ENCODE assay signal across 9 mouse cellular contexts in the genomic region with DNA sequence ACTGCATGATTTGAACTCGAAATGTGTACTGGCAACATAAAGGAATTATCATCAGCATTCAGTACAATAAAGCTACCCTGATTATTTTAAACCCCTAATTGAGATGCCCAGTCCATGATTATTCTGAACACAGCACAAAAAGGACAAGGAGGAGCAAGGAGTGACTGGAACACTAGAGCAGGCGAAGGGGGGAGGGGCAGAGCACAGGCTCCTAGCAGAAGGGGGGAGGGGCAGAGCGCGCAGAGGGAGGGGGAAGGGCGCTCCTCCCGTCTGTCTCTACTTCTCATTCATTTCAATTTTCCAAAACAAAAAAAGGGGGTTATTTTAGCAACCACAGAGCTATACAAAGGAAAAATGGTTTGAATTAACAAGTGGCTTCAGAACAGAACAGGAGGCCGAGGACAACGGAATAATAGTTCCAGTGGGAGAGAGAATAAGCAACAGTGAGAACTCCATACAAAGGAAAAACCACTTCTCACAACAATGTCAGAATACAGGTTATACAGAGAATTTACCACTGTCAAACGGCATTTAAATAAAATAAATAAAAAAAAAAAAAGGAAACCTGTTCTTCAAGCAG.
DNase-seq lines count a peak whose midpoint lies in the region; ATAC-seq and TF ChIP-seq lines count a peak whose summit lies in the region.
"Had no signal": no experiment of that assay in that cellular context is flagged by ENCODE, and none has a peak within 500 bp of the region (broad histone marks: within the 10 kb centered on the region; RNA-seq: fewer than 3 reads in every experiment).

No protein-coding gene starts in this region.

- no peaks in the 10 kb centered on the region for H3K27me3 ChIP-seq in forebrain, embryonic 10.5 days (ENCODE audit: poor library complexity, severe bottlenecking)
- no peaks in the 10 kb centered on the region for H3K27me3 ChIP-seq in limb, embryonic 12.5 days
- no peaks in the 10 kb centered on the region for H3K27me3 ChIP-seq in stomach, postnatal 0 days (ENCODE audit: control insufficient read depth, insufficient read depth, low read length)
- H3K27me3 ChIP-seq in thymus, adult 2 months (ENCODE audit: control insufficient read depth, insufficient read depth, low read length) = no peaks in the 10 kb centered on the region
- H3K27me3 ChIP-seq: heart, embryonic 15.5 days had no signal

- H3K4me1 ChIP-seq in forebrain, embryonic 10.5 days = peaks cover 16% of the 10 kb centered on the region
- H3K4me1 ChIP-seq in limb, embryonic 12.5 days (replicated peaks) = 0 out of 2 replicates have a peak, but pooled peaks cover 3% of the 10 kb centered on the region
- H3K4me1 ChIP-seq in stomach, postnatal 0 days (replicated peaks; ENCODE audit: control insufficient read depth, insufficient read depth) = no peaks in the 10 kb centered on the region
- no peaks in the 10 kb centered on the region for H3K4me1 ChIP-seq in thymus, adult 2 months (replicated peaks; ENCODE audit: control insufficient read depth, insufficient read depth, low read length)
- H3K4me1 ChIP-seq: heart, embryonic 15.5 days had no signal

- no peak for TF ChIP-seq POLR2A in thymus, adult 2 months (IDR thresholded peaks at IDR 0.05; ENCODE audit: control insufficient read depth, extremely low read depth, insufficient read depth, low read length, poor library complexity)

- WGBS in forebrain, embryonic 10.5 days = 25% methylated on average over 9 of the region's 9 CpGs
- 23% methylated on average over 9 of the region's 9 CpGs for WGBS in limb, embryonic 12.5 days
- 36% methylated on average over 9 of the region's 9 CpGs for WGBS in stomach, postnatal 0 days
- 83% methylated on average over 9 of the region's 9 CpGs for WGBS in thymus, adult 2 months

- peak; percentile 64 for DNase-seq in right cerebral cortex, postnatal 14 days
- no peak for DNase-seq in right cerebral cortex, adult 18-20 months
- peak; percentile 57 for DNase-seq in forebrain, embryonic 10.5 days (ENCODE audit: extremely low spot score, low spot score)
- peak; percentile 27 for DNase-seq in stomach, postnatal 0 days (ENCODE audit: low spot score)
- no peak for DNase-seq in gastrocnemius, adult 18-20 months (ENCODE audit: low spot score)
- no peak for DNase-seq in thymus, adult 2 months
- DNase-seq: cerebellum, adult 11-12 months had no signal

- H3K36me3 ChIP-seq in forebrain, embryonic 10.5 days (replicated peaks) = no peaks in the 10 kb centered on the region
- no peaks in the 10 kb centered on the region for H3K36me3 ChIP-seq in limb, embryonic 12.5 days
- no peaks in the 10 kb centered on the region for H3K36me3 ChIP-seq in stomach, postnatal 0 days (ENCODE audit: control insufficient read depth, insufficient read depth, low read length)
- no peaks in the 10 kb centered on the region for H3K36me3 ChIP-seq in thymus, adult 2 months (ENCODE audit: control insufficient read depth, insufficient read depth, low read length)
- H3K36me3 ChIP-seq: heart, embryonic 15.5 days had no signal

- H3K9me3 ChIP-seq in forebrain, embryonic 10.5 days = no peaks in the 10 kb centered on the region
- H3K9me3 ChIP-seq in limb, embryonic 12.5 days = no peaks in the 10 kb centered on the region
- H3K9me3 ChIP-seq in stomach, postnatal 0 days (ENCODE audit: control insufficient read depth, low read length) = no peaks in the 10 kb centered on the region
- H3K9me3 ChIP-seq: heart, embryonic 15.5 days had no signal

- H3K4me3 ChIP-seq in forebrain, embryonic 10.5 days = peak overlapping the region; percentile 30; the same call in 1 of the 2 replicates
- no peak overlapping the region for H3K4me3 ChIP-seq in limb, embryonic 12.5 days (replicated peaks)
- no peak overlapping the region for H3K4me3 ChIP-seq in stomach, postnatal 0 days (ENCODE audit: low read depth, low read length)
- H3K4me3 ChIP-seq in thymus, adult 2 months (ENCODE audit: control insufficient read depth, insufficient read depth, low read length) = no peak overlapping the region
- H3K4me3 ChIP-seq: heart, embryonic 15.5 days had no signal

- H3K9ac ChIP-seq in limb, embryonic 12.5 days (replicated peaks) = no peak overlapping the region
- H3K9ac ChIP-seq in stomach, postnatal 0 days (ENCODE audit: low read length) = no peak overlapping the region
- H3K9ac ChIP-seq: heart, embryonic 15.5 days had no signal

- peak overlapping the region; percentile 73 for H3K27ac ChIP-seq in forebrain, embryonic 10.5 days
- H3K27ac ChIP-seq in limb, embryonic 12.5 days = no peak overlapping the region
- no peak overlapping the region for H3K27ac ChIP-seq in stomach, postnatal 0 days (replicated peaks)
- H3K27ac ChIP-seq in thymus, adult 2 months (ENCODE audit: control insufficient read depth, insufficient read depth, low read length) = no peak overlapping the region
- H3K27ac ChIP-seq: heart, embryonic 15.5 days had no signal

- no peak for TF ChIP-seq CTCF in stomach, postnatal 0 days (IDR thresholded peaks at IDR 0.05; ENCODE audit: low read depth)
- no peak for TF ChIP-seq CTCF in thymus, adult 2 months (IDR thresholded peaks at IDR 0.05; ENCODE audit: borderline replicate concordance, control insufficient read depth, extremely low read depth, insufficient read depth, low read length, poor library complexity)

- ATAC-seq in limb, embryonic 12.5 days (ENCODE audit: insufficient number of reproducible peaks, insufficient read depth, low FRiP score, low TSS enrichment, low read depth) = no peak
- no peak for ATAC-seq in stomach, postnatal 0 days (ENCODE audit: low FRiP score, low TSS enrichment)

- TF ChIP-seq EP300 in stomach, postnatal 0 days (optimal IDR thresholded peaks at IDR 0.05) = no peak

- peak overlapping the region; percentile 28; the same call in 1 of the 2 replicates for H3K4me2 ChIP-seq in limb, embryonic 12.5 days
- no peak overlapping the region for H3K4me2 ChIP-seq in stomach, postnatal 0 days (replicated peaks; ENCODE audit: low read depth)
- H3K4me2 ChIP-seq: heart, embryonic 15.5 days had no signal

Comparison
In these comparisons a context has a peak if more than half of its experiments do, and no peak if none do; other contexts are left out.
1. DNase-seq: peak in right cerebral cortex, postnatal 14 days (single experiment), forebrain, embryonic 10.5 days (single experiment) and stomach, postnatal 0 days (single experiment); none in right cerebral cortex, adult 18-20 months (single experiment), gastrocnemius, adult 18-20 months (single experiment) and thymus, adult 2 months (single experiment).